Mouse (Mus musculus) kidney, adult 2 months (tissue): Measurements from ENCODE around the gene Kif3a.
"Not testable (repeated sequence)": the region's sequence is repeated elsewhere in the genome, so short reads cannot be mapped to it uniquely, and the experiment has no call there.

Experiments
- CTCF ChIP-seq: fragments of 200-500 bp; conservative IDR thresholded peaks from 2 replicates; pipeline ENCODE4 v1.5.1; 2011; ENCODE audit warnings: low read depth, mild to moderate bottlenecking, control low read depth, low read length, moderate library complexity, mixed read lengths; ENCODE audit not compliant: insufficient read depth, insufficient read length
- POLR2A ChIP-seq: fragments of 200-500 bp; IDR thresholded peaks from one replicate; pipeline ENCODE4 v1.6.1; 2011; ENCODE audit warnings: low read depth, low read length, control low read depth

DNA sequence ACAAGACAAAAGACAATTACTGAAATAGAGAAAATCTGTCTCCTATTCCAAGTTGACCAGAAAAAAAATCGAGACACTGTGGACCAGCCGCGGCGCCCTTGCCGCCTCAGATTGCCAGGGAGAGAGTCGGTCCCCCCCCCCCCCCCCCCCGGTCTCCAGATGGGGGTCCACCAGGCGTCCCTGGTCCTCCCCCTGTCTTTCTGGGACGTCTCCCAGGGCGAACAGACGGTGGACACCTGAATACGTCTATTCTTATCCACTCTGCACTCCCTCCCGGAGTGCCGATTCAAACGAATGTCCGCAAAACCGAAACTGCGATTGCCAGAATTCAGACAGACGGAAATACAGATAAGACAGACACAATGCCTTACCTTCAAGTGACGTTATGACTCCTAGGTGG is 10.7 kb upstream of the Kif3a start:
- not testable (repeated sequence) for TF ChIP-seq CTCF, POLR2A
